13 mouse cellular contexts compared by ENCODE assay signal in the genomic region with DNA sequence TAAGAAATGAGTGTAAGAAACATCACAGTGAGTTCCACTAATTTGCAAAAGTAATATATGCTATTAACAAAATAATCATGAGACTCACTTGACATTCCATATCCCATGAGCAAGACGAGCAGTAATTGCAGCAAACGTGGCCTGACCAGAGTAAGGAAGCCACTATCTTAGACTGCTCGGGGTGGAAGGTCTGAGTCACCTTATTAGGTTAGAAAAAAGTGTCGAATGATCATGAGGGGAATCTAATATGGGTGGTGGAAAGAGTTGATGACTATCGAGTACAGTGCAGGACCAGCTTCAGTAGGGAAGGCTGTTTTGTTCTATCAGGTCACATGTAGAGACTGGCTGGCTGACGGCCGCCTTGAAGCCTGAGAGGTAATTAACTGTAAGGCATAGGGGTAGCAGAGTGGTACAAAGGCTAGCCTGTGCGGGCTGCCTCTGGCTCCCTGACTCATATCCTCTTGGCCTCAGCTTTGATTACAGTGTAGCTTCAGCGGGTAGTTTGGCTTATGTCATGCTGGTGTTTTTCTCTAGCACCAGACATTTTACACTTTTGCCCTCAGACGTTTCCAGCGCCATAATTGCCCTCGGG.
DNase-seq lines count a peak whose midpoint lies in the region; ATAC-seq lines count a peak whose summit lies in the region.
"Had no signal": no experiment of that assay in that cellular context is flagged by ENCODE, and none has a peak within 500 bp of the region (broad histone marks: within the 10 kb centered on the region; RNA-seq: fewer than 3 reads in every experiment).

No protein-coding gene starts in this region.

- peaks cover 54% of the 10 kb centered on the region for H3K4me1 ChIP-seq in megakaryocyte, embryonic 14.5 days
- H3K4me1 ChIP-seq: forebrain, embryonic 12.5 days had no signal

- ATAC-seq in megakaryocyte, adult 5-6 weeks (ENCODE audit: poor library complexity, severe bottlenecking): no peak

- peaks cover 3% of the 10 kb centered on the region for H3K36me3 ChIP-seq in megakaryocyte, embryonic 14.5 days (replicated peaks; ENCODE audit: low read length)
- H3K36me3 ChIP-seq: forebrain, embryonic 12.5 days; liver, embryonic 13.5 days; stomach, embryonic 15.5 days had no signal

- H3K4me3 ChIP-seq in megakaryocyte, embryonic 14.5 days (replicated peaks): peak overlapping the region; percentile 77
- H3K4me3 ChIP-seq: forebrain, embryonic 12.5 days; liver, embryonic 13.5 days; stomach, embryonic 15.5 days had no signal

- DNase-seq in embryo, embryonic 10 days (ENCODE audit: low spot score): peak; percentile 21
- no peak for DNase-seq in embryo, embryonic 10.5 days (ENCODE audit: low spot score)
- DNase-seq in forelimb bud, embryonic 11.5 days (ENCODE audit: low read depth, low spot score): peak; percentile 29
- no peak for DNase-seq in urinary bladder, adult 2 months (ENCODE audit: low spot score)
- no peak for DNase-seq in left cerebral cortex, adult 8-10 months (ENCODE audit: low spot score in 2 of 2)
- no peak for DNase-seq in lung, postnatal 4 days
- DNase-seq: B cell, adult 2 months; cerebellum, adult 9-11 months; liver, embryonic 13.5 days had no signal

- H3K27me3 ChIP-seq in megakaryocyte, embryonic 14.5 days (replicated peaks): no peaks in the 10 kb centered on the region
- H3K27me3 ChIP-seq: forebrain, embryonic 12.5 days; liver, embryonic 13.5 days; stomach, embryonic 15.5 days had no signal

- peaks cover 3% of the 10 kb centered on the region; the same call in 1 of the 2 replicates for H3K9me3 ChIP-seq in megakaryocyte, embryonic 14.5 days
- H3K9me3 ChIP-seq: forebrain, embryonic 12.5 days; liver, embryonic 13.5 days; stomach, embryonic 15.5 days had no signal

Comparison
In these comparisons a context has a peak if more than half of its experiments do, and no peak if none do; other contexts are left out.
1. DNase-seq: peak in embryo, embryonic 10 days (single experiment) and forelimb bud, embryonic 11.5 days (single experiment); none in embryo, embryonic 10.5 days (single experiment), urinary bladder, adult 2 months (single experiment), left cerebral cortex, adult 8-10 months (0 of 2) and lung, postnatal 4 days (0 of 2).